Mouse (Mus musculus): ENCODE data around the gene Rassf3. TPM values are rescaled to one million over a fixed set of nuclear protein-coding genes. Genes with fewer than 3 reads are reported as not detected.

Gene Rassf3
- polyA plus RNA-seq, 1 experiment from 2014 or later, result 25.3 TPM

GRCm38 (mm10) chr10:121487716-121488115 lies 11.6 kb upstream of the Rassf3 start:
- Histone ChIP-seq H3K4me3 (ENCODE audit: control insufficient read depth in 1 of 2, insufficient read depth in 1 of 2, low read depth in 1 of 2, low read length in 2 of 2) (no peak overlapping the region), H3K27ac (replicated peaks in 1 of 2; ENCODE audit: control insufficient read depth in 1 of 2, insufficient read depth in 1 of 2, low read depth in 2 of 2, low read length in 2 of 2) (no peak overlapping the region), H3K9me3 (ENCODE audit: control insufficient read depth, low read length) (no peaks in the 10 kb centered on the region), H3K36me3 (ENCODE audit: control insufficient read depth, insufficient read depth, low read length) (no peaks in the 10 kb centered on the region), H3K9ac (ENCODE audit: low read length) (no peak overlapping the region), H3K4me2 (ENCODE audit: low read length) (no peak overlapping the region), H3K4me1 (ENCODE audit: control insufficient read depth in 2 of 2, insufficient read depth in 2 of 2, low read length in 2 of 2) (peaks cover 3 to 7% of the 10 kb centered on the region in 2 experiments; a peak in 3 of 4 replicates), H3K27me3 (ENCODE audit: control insufficient read depth, insufficient read depth, low read length) (no peaks in the 10 kb centered on the region)
- ATAC-seq (ENCODE audit: insufficient number of reproducible peaks, insufficient read depth, low FRiP score, low read depth), result no peak
- WGBS, result 81% methylated on average over 4 of the region's 4 CpGs

- no peak for ATAC-seq (ENCODE audit: insufficient number of reproducible peaks, insufficient read depth, low FRiP score, low read depth)
- Histone ChIP-seq H3K36me3 (ENCODE audit: control insufficient read depth, insufficient read depth, low read length) (no peaks in the 10 kb centered on the region), H3K9ac (ENCODE audit: low read length) (no peak overlapping the region), H3K4me2 (ENCODE audit: low read length) (no peak overlapping the region), H3K9me3 (ENCODE audit: control insufficient read depth, low read length) (no peaks in the 10 kb centered on the region), H3K4me3 (ENCODE audit: control insufficient read depth in 1 of 2, insufficient read depth in 1 of 2, low read depth in 1 of 2, low read length in 2 of 2) (no peak overlapping the region), H3K27me3 (ENCODE audit: control insufficient read depth, insufficient read depth, low read length) (no peaks in the 10 kb centered on the region), H3K4me1 (ENCODE audit: control insufficient read depth in 2 of 2, insufficient read depth in 2 of 2, low read length in 2 of 2) (peaks cover 3 to 7% of the 10 kb centered on the region in 2 experiments; a peak in 3 of 4 replicates), H3K27ac (replicated peaks in 1 of 2; ENCODE audit: control insufficient read depth in 1 of 2, insufficient read depth in 1 of 2, low read depth in 2 of 2, low read length in 2 of 2) (no peak overlapping the region)
- 79% methylated on average over 9 of the region's 9 CpGs for WGBS
Measured at GRCm38 (mm10) chr10:121486350-121486749, 10.2 kb upstream of the Rassf3 start.

DNA sequence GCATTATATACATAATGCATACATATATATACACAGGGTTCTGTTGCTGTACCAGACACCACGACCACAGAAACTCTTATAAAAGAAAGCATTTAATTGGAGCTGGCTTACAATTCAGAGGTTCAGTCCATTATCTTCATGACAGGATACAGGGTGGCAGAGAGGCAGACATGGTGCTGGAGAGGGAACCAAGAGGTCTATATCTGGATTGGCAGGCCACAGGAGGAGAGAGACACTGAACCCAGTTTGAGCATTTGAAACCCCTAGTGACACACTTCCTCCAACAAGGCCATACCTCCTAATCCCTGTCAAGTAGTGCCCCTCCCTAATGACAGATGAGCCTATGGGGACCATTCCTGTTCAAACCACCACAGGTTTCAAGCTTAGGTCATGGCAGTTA lies 7.2 kb upstream of the Rassf3 start:
- Histone ChIP-seq H3K9me3 (ENCODE audit: control insufficient read depth, low read length) (no peaks in the 10 kb centered on the region), H3K4me2 (ENCODE audit: low read length) (no peak overlapping the region), H3K9ac (ENCODE audit: low read length) (no peak overlapping the region), H3K4me3 (ENCODE audit: control insufficient read depth in 1 of 2, insufficient read depth in 1 of 2, low read depth in 1 of 2, low read length in 2 of 2) (no peak overlapping the region), H3K36me3 (ENCODE audit: control insufficient read depth, insufficient read depth, low read length) (no peaks in the 10 kb centered on the region), H3K4me1 (ENCODE audit: control insufficient read depth in 2 of 2, insufficient read depth in 2 of 2, low read length in 2 of 2) (no peaks in the 10 kb centered on the region), H3K27ac (replicated peaks in 1 of 2; ENCODE audit: control insufficient read depth in 1 of 2, insufficient read depth in 1 of 2, low read depth in 2 of 2, low read length in 2 of 2) (no peak overlapping the region), H3K27me3 (ENCODE audit: control insufficient read depth, insufficient read depth, low read length) (no peaks in the 10 kb centered on the region)
- ATAC-seq (ENCODE audit: insufficient number of reproducible peaks, insufficient read depth, low FRiP score, low read depth), result no peak
- WGBS, result 72% methylated on average over 1 of the region's 1 CpGs

DNA sequence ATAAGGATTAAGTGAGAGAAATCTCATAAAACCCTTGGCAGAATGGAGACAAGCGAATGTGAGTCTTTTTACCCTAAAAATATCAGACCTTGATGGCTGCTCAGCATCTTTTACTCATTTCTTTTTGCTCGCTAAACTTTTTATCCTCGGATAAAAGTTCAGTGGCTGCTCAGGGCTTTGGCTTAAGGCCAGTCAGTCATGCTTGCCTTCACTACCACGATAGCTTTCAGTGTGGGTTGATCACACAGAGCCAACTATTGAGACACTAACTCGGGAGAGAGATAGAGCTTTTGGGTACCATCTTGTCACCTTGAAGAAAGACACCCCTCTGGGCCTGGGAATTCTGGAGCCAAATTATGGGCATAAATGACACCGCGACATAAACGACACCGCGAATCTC lies 5.0 kb upstream of the Rassf3 start:
- H3K9me3 ChIP-seq (ENCODE audit: control insufficient read depth, low read length), result no peaks in the 10 kb centered on the region
- no peak overlapping the region for H3K27ac ChIP-seq (replicated peaks in 1 of 2; ENCODE audit: control insufficient read depth in 1 of 2, insufficient read depth in 1 of 2, low read depth in 2 of 2, low read length in 2 of 2)
- peaks cover 4 to 14% of the 10 kb centered on the region in 2 experiments; a peak in 3 of 4 replicates for H3K4me1 ChIP-seq (ENCODE audit: control insufficient read depth in 2 of 2, insufficient read depth in 2 of 2, low read length in 2 of 2)
- no peak overlapping the region for H3K4me2 ChIP-seq (ENCODE audit: low read length)
- H3K36me3 ChIP-seq (ENCODE audit: control insufficient read depth, insufficient read depth, low read length), result no peaks in the 10 kb centered on the region
- no peak overlapping the region for H3K9ac ChIP-seq (ENCODE audit: low read length)
- 85% methylated on average over 10 of the region's 10 CpGs for WGBS
- no peak overlapping the region for H3K4me3 ChIP-seq (ENCODE audit: control insufficient read depth in 1 of 2, insufficient read depth in 1 of 2, low read depth in 1 of 2, low read length in 2 of 2)
- no peaks in the 10 kb centered on the region for H3K27me3 ChIP-seq (ENCODE audit: control insufficient read depth, insufficient read depth, low read length)
- ATAC-seq (ENCODE audit: insufficient number of reproducible peaks, insufficient read depth, low FRiP score, low read depth), result no peak

DNA sequence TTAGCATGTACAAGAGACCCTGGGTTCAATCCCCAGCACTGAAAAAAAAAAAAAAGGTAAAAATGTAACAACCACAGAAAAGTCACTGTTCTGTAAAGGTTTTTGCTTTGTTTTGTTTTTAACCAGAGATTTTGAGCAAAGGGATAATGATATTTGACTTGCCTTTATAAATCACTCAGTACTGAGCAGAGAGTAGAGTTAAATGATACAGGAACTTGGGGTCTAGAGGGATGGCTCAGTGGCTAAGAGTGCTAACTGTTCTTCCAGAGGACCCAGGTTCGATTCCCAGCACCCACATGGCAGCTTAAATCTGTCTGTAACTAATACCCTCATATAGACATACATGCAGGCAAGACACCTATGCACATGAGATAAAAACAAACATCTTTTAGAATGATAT lies 3.8 kb upstream of the Rassf3 start:
- Histone ChIP-seq H3K27ac (replicated peaks in 1 of 2; ENCODE audit: control insufficient read depth in 1 of 2, insufficient read depth in 1 of 2, low read depth in 2 of 2, low read length in 2 of 2) (no peak overlapping the region), H3K36me3 (ENCODE audit: control insufficient read depth, insufficient read depth, low read length) (no peaks in the 10 kb centered on the region), H3K4me2 (ENCODE audit: low read length) (no peak overlapping the region), H3K4me3 (ENCODE audit: control insufficient read depth in 1 of 2, insufficient read depth in 1 of 2, low read depth in 1 of 2, low read length in 2 of 2) (no peak overlapping the region), H3K9me3 (ENCODE audit: control insufficient read depth, low read length) (no peaks in the 10 kb centered on the region), H3K27me3 (ENCODE audit: control insufficient read depth, insufficient read depth, low read length) (no peaks in the 10 kb centered on the region), H3K9ac (ENCODE audit: low read length) (no peak overlapping the region), H3K4me1 (ENCODE audit: control insufficient read depth in 2 of 2, insufficient read depth in 2 of 2, low read length in 2 of 2) (peaks cover 4 to 14% of the 10 kb centered on the region in 2 experiments; a peak in 3 of 4 replicates)
- 95% methylated on average over 1 of the region's 1 CpGs for WGBS
- ATAC-seq (ENCODE audit: insufficient number of reproducible peaks, insufficient read depth, low FRiP score, low read depth), result no peak

DNA sequence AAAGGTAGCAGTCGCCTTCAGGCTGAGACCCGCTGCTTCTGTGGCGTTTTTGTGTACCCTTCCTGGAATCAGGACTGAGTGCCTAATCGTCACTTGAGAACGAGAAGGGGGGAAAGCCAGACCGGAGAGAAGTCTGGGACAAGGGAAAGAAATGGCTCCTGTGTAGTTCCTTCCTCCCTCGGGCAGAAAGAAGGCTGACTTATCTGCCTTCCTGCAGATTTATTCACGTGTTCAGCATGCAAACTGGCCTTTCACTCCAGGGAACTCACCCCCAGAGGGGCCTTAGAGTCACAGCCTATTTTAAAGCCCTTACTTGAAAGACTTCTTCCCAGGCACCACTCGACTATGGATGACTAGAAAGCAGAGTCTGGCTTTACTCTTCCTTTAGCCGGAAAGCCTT lies 1.3 kb upstream of the Rassf3 start:
- Histone ChIP-seq H3K4me3 (ENCODE audit: control insufficient read depth in 1 of 2, insufficient read depth in 1 of 2, low read depth in 1 of 2, low read length in 2 of 2) (peak overlapping the region; percentile 1 to 96; a peak in 1 of 4 replicates), H3K9me3 (ENCODE audit: control insufficient read depth, low read length) (no peaks in the 10 kb centered on the region), H3K4me2 (ENCODE audit: low read length) (peak overlapping the region; percentile 74), H3K27me3 (ENCODE audit: control insufficient read depth, insufficient read depth, low read length) (no peaks in the 10 kb centered on the region), H3K27ac (replicated peaks in 1 of 2; ENCODE audit: control insufficient read depth in 1 of 2, insufficient read depth in 1 of 2, low read depth in 2 of 2, low read length in 2 of 2) (peak overlapping the region; percentile 80 to 92), H3K4me1 (ENCODE audit: control insufficient read depth in 2 of 2, insufficient read depth in 2 of 2, low read length in 2 of 2) (peaks cover 16 to 34% of the 10 kb centered on the region in 2 experiments), H3K9ac (ENCODE audit: low read length) (peak overlapping the region; percentile 68), H3K36me3 (ENCODE audit: control insufficient read depth, insufficient read depth, low read length) (no peaks in the 10 kb centered on the region)
- WGBS, result 12% methylated on average over 10 of the region's 10 CpGs
- ATAC-seq (ENCODE audit: insufficient number of reproducible peaks, insufficient read depth, low FRiP score, low read depth), result no peak

DNA sequence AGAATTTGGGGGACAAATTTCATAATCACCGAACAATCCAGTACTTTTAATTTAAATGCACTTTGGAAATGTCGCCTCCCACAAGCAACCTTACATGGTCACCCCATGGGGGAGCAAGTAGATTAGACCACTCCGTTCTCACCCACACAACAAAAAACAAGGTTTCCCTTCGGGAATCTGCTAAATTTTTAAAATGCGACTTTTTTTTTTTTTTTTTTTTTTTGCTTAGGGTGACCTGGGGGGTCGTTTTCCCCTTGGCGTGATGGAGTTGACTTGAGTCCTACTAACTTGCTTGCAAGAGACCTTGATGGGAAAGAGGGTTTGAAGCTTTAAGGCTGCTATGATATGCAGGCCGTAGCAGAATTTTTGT lies 806 bp upstream of the Rassf3 start:
- peak overlapping the region; percentile 74 for H3K4me2 ChIP-seq (ENCODE audit: low read length)
- peak overlapping the region; percentile 68 for H3K9ac ChIP-seq (ENCODE audit: low read length)
- peak overlapping the region; percentile 80 to 92 for H3K27ac ChIP-seq (replicated peaks in 1 of 2; ENCODE audit: control insufficient read depth in 1 of 2, insufficient read depth in 1 of 2, low read depth in 2 of 2, low read length in 2 of 2)
- ATAC-seq (ENCODE audit: insufficient number of reproducible peaks, insufficient read depth, low FRiP score, low read depth), result no peak
- no peaks in the 10 kb centered on the region for H3K27me3 ChIP-seq (ENCODE audit: control insufficient read depth, insufficient read depth, low read length)
- peak overlapping the region; percentile 63 to 96 for H3K4me3 ChIP-seq (ENCODE audit: control insufficient read depth in 1 of 2, insufficient read depth in 1 of 2, low read depth in 1 of 2, low read length in 2 of 2)
- H3K36me3 ChIP-seq (ENCODE audit: control insufficient read depth, insufficient read depth, low read length), result no peaks in the 10 kb centered on the region
- H3K9me3 ChIP-seq (ENCODE audit: control insufficient read depth, low read length), result no peaks in the 10 kb centered on the region
- 16% methylated on average over 8 of the region's 8 CpGs for WGBS
- H3K4me1 ChIP-seq (ENCODE audit: control insufficient read depth in 2 of 2, insufficient read depth in 2 of 2, low read length in 2 of 2), result peaks cover 19 to 39% of the 10 kb centered on the region in 2 experiments

GRCm38 (mm10) chr10:121475672-121476146 lies 438 bp downstream of the Rassf3 start:
- under 1% methylated on average over 41 of the region's 45 CpGs for WGBS
- Histone ChIP-seq H3K4me3 (ENCODE audit: control insufficient read depth in 1 of 2, insufficient read depth in 1 of 2, low read depth in 1 of 2, low read length in 2 of 2) (peak overlapping the region; percentile 69 to 96), H3K4me2 (ENCODE audit: low read length) (peak overlapping the region; percentile 73), H3K9ac (ENCODE audit: low read length) (peak overlapping the region; percentile 97), H3K27me3 (ENCODE audit: control insufficient read depth, insufficient read depth, low read length) (no peaks in the 10 kb centered on the region), H3K36me3 (ENCODE audit: control insufficient read depth, insufficient read depth, low read length) (no peaks in the 10 kb centered on the region), H3K4me1 (ENCODE audit: control insufficient read depth in 2 of 2, insufficient read depth in 2 of 2, low read length in 2 of 2) (peaks cover 24 to 49% of the 10 kb centered on the region in 2 experiments), H3K9me3 (ENCODE audit: control insufficient read depth, low read length) (no peaks in the 10 kb centered on the region), H3K27ac (replicated peaks in 1 of 2; ENCODE audit: control insufficient read depth in 1 of 2, insufficient read depth in 1 of 2, low read depth in 2 of 2, low read length in 2 of 2) (peak overlapping the region; percentile 68 to 92)
- peak; percentile 38 for ATAC-seq (ENCODE audit: insufficient number of reproducible peaks, insufficient read depth, low FRiP score, low read depth)

Data from heart, embryonic 14.5 days (tissue).